Mouse (Mus musculus) ES-Bruce4 (cell line): ENCODE results near the gene Terb2.

Experiments used
- CTCF ChIP-seq: IDR thresholded peaks from one replicate; pipeline ENCODE4 v1.8.1; 2011; ENCODE audit warnings: low read depth, low read length
- EP300 ChIP-seq: IDR thresholded peaks from 2 replicates; pipeline ENCODE4 v1.6.1; 2011; ENCODE audit warnings: low read depth, low read length; ENCODE audit not compliant: insufficient read depth
- POLR2A ChIP-seq: IDR thresholded peaks from one replicate; pipeline ENCODE4 v1.8.1; 2011; ENCODE audit warnings: low read length; ENCODE audit not compliant: insufficient read depth

DNA sequence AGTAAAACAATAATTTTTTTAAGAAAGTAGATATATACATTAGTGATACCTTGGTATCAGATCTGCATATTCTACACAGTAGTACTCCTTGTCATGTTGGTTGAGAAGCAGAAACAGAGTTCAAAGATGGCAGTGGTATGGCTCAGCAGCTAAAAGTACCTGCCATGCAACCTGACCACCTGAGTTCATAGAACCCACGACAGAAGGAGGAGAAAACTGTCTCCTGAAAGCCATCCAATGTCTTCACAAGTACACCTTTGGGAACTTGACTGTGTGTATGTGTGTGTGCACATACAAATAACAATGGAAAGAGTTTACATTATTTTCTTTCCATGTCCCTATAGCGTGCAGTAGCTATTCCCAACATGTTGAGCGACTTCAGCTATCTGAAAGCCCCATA lies 36.4 kb upstream of the Terb2 start:
- no peak for TF ChIP-seq CTCF
- TF ChIP-seq POLR2A = no peak
- TF ChIP-seq EP300 = no peak
